Mouse (Mus musculus): ENCODE results near the gene Tmem179b. TPM values are rescaled to one million over a fixed set of nuclear protein-coding genes. Genes with fewer than 3 reads are reported as not detected.

The Tmem179b gene
- total RNA-seq (2021) = 10 to 100 TPM; 13.6 to 14.1 TPM
- long read RNA-seq, experiment 1, transcript Tmem179b-201 (5 exons, 818 nt) = major isoform, 5 of 10 reads
- long read RNA-seq, experiment 1, partial matches to known transcripts = 1 of 10 reads
- long read RNA-seq, experiment 1, other reads (novel, unspliced or antisense) = 2 of 10 reads
- long read RNA-seq, experiment 2, transcript Tmem179b-201 (5 exons, 818 nt) = major isoform, 6 of 10 reads
- long read RNA-seq, experiment 2, partial matches to known transcripts = 0 of 10 reads
- long read RNA-seq, experiment 2, other reads (novel, unspliced or antisense) = 2 of 10 reads

DNA sequence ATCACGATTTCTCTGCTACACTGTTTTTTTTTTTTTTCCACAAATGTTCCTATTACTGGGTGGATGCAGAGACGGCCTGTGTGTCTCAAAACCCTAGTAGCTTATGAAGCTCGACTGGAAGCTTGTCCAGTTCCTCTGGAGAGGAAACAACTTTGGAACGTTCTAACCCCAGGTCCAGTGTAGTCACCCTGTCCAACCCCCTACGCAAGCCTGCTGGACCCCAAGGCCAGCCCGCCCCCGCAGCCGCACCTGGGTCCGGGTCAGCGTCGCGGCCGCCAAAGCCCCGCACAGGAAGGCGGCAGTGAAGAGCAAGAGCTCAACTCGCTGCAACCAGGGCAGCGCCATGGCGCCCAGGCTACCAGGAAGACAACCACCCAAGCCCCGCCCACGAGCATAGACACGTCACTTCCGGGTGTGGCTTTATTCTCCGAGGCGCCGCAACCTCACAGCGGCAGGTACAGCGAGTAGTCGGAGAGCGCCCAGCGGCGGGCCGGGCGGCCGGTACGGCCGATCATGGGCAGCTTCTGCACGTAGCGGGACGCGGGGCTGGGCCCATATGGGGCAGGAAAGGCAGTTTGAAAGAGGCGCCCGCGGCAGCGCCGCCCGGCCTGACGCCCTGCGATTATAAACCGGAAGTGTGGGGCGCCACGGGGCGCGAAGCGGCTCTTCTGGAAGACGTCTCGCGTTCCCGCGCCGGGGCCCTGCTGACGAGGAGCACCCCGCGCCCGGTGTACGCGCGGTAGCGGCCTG, at the start of gene Tmem179b:
Gene Tmem179b, minus strand, starts transcription at position 382 of the 750 bp plus-strand sequence.
- peak; percentile 96 for DNase-seq

DNA sequence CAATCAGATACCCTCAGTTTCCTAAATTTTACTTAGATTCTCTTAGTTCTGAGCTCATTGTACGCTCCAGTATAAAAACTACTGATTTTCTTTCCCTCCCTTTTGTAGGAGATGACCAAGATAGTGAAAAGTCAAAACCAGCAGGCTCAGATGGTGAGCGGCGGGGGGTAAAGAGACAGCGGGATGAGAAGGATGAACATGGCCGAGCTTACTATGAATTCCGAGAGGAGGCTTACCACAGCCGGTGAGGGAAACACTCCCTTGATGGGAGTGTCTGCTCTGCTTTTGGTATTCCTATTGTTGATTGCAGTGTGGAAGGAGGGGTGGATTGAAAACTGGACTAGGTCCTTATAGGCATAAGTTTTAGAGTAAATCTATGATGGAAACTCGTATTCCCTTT, 48.4 kb upstream of the Tmem179b start:
- no peak for DNase-seq

DNA sequence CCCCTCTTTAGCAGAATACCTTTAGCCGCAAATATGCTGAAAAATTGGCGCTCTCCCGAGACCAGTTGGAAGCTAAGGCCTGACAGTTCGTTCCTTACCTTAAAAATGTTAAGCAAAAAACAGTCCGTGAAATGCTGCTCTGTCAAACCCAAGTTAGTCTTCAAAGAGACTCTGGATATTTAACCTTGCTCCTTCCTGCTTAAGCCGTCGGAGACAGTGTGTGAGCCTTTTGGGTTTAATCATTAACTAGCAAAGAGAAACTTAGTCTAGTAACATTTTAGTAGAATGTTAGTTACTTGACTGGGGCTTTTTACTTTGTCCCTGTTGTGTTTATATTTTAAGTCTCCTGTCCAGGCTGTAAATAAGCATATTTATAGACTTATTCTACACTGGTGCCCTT, 46.9 kb upstream of the Tmem179b start:
- DNase-seq = no peak

DNA sequence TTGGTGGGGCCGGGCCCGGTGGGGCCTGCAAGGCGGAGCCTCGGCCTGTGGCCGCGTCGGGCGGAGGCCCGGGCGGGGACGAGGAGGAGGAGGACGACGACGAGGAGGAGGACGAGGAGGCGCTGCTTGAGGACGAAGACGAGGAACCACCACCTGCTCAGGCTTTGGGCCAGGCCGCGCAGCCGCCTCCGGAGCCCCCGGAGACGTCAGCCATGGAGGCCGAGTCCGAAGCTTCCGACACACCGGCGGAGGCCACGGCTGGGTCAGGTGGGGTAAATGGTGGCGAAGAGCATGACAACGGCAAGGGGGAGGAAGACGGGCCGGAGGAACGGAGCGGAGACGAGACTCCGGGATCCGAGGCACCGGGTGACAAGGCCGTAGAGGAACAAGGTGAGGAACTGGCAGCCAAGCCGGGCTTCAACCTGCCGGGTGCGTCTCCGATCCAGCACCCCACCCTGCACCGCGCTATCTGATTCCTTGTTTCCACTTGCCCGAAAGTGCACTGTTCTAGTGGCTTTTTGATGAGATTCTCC, 46.2 kb upstream of the Tmem179b start:
- no peak for DNase-seq

DNA sequence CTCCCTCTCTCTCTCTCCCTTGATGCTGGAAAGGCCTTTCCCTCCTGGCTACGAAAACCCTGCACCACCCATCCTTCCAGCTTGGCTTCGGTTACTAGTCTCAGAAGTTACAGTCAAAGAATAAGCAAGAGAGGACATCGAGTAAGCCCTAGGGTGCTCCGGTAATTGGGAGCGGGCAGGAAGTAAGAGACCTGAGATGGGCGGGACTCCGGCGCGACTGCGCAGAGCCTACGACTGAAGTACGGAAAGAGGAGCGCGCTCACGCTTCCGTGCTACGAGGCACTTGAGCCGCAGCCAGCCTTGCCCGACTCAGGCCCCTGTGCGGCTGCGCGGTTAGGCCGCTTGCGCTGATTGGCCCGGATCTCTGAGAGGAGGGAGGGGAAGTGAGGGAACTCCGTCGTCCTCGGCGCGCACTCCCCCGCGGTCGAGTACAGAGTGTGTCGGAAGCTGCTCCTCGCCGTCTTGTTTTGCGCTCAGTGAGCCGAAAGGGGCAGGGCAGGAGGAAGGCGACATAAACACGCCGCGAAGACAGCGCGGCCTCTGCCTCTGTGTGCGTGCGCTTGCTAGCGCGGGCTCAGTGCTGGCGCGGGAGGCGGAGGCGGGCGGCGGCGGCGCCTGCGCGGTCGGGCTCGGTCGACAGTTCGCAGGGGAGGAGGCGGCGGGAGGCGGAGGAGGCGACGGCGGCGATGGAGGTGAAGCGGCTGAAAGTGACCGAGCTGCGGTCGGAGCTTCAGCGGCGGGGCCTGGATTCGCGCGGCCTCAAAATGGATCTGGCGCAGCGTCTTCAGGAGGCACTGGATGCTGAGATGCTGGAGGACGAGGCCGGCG, 45.5 kb upstream of the Tmem179b start, which contains the start of gene Hnrnpul2:
Gene Hnrnpul2, plus strand, starts transcription at position 415 of the 828 bp plus-strand sequence.
- peak; percentile 99 for DNase-seq

DNA sequence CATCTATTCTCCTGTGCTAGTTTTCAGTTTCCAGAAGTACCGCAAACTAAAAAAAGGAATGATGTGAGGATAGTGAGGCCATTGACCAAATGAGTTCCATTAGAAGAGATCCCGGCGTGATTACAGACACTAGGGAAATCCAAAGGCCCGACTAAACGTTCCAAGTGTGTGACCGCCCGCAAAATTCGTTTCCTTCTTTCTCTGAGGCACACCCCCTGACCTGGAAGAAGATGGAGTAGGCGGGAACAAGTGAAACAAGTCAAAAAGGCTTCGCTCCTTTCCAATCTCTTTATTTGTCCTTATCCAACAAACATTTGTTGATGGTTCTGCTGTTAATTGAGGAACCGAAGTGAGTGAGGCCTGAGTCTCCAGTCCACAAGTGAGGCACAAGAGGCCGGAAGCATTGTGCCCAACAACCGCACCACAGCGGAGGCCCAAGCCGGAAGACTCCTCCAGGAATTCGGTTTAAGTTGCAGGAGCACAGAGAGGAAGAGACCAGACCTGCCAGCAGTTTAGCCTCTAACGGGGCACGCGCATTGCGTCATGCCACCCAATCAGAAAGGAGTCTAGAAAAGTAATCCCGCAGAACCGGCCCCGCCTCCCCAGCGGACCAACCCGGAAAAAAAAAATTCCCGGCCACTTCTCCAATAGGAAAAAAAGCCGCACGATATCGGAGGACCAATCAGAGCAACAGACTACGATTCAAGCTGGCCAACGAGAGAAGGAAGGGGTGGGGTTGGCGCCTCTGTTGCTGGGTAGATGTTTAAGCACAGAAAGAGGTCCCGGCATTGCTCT, 44.7 kb upstream of the Tmem179b start, which contains the start of gene Ttc9c:
Gene Ttc9c, minus strand, starts transcription at position 533 of the 795 bp plus-strand sequence.
- peak; percentile 88 for DNase-seq

DNA sequence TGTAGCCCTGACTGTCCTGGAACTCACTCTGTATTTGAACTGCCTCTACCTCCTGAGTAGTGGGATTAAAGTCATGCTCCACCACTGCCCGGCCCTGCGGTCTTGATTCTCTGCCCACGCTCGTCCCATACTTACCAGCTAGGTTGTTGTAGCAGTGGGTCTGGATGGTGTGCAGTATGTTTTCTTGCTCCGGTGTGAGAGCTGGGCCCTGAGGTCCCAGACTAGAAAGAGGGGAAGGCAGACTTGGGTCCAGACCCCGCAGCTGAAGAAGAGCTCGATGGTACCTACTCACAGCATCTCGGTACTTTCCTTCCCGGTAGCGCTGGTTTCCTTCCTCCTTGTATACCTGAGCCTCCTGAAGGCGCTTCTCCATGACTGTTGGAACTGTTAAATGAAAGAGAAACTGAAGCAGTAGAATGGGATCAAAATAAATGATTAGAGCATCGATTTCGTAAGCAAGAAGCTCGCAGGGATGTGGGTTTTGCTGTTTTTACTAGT, 44.1 kb upstream of the Tmem179b start:
- no peak for DNase-seq

DNA sequence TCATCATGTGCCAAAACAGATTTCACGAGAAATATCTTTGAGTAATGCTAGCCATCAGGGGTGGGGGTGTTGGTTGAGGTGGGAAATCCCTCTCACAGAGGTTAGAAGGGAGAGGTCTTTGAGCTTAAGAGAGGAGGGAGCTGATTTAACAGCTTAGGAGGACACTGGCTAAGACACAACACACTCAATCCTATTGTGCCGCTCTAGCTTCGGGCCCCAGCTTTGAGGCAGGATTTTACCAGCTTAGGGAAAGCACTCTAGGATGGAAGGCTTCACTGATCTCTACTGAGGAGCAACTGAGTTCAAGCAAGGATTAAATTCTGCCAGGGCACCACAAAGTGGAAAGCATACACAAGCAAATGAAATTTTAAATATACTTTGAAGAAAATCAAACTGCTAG, 42.7 kb upstream of the Tmem179b start:
- DNase-seq = no peak

DNA sequence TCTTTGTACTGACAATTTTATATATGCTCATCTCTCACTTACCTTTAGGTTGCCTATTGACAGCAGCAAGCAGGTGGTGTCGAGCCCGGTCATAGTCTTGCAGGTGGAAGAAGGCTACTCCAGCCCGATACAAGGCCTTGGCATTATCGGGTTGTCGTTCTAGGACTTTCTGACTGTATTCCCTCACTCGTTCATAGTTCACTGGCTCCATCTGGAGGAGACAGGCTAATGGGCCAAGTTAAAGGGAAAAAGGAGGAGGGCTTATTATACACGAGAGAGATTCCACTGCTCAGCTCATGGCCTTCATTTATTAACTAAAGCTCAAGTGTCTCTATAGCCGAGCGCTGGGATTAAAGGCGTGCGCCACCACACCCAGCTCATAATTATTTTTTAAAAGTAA, 41.5 kb upstream of the Tmem179b start:
- DNase-seq = no peak

DNA sequence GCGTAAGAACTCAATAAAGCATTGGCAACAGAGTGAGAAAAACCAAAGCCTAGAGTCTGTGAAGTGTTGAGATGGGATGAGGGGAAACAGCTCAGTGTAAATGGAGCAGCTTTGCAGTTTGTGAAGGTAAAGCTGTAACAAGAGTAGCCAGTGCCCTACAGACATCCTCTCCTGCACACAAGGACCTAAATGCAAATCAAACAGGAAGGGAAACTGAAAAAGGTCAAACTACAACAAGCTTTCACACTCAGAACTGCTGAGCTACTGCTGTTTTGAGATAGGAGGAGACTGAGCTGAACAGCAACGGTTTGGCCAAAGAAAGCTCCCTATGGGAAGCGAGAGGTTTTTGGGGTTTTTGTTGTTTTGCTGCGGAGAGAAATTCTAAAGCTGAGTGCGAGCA, 32.5 kb upstream of the Tmem179b start:
- no peak for DNase-seq

DNA sequence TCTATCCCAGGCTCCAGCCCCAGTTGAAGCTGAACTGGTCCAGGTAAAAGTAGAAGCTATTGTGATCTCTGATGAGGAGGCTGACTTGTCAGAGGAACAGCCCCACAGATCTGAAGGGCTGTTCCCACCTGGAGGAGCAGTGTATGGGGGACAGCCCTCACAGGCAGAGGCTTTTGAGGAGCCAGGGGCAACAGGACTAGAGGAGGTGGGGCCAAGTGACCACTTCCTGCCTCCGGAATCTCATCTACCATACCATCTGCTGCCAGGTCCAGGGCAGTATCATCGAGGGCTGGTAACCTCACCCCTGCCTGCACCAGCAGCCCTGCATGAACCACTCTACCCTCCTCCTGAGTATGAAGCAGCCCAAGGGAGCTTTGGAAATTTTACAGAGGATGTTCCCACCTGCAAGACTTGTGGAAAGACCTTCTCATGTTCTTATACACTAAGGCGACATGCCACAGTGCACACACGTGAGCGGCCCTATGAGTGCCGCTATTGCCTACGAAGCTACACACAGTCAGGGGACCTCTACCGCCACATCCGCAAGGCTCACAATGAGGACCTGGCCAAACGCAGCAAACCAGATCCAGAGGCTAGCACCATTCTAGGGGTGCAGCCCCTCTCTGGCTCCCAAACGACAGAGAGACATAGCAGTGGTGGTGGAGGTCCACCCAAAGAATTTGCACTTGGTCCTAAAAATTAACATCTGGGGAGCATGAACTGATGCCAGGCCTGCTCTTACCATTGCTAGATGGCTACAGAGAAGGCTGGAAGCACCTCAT, 29.8 kb upstream of the Tmem179b start:
- DNase-seq = no peak

DNA sequence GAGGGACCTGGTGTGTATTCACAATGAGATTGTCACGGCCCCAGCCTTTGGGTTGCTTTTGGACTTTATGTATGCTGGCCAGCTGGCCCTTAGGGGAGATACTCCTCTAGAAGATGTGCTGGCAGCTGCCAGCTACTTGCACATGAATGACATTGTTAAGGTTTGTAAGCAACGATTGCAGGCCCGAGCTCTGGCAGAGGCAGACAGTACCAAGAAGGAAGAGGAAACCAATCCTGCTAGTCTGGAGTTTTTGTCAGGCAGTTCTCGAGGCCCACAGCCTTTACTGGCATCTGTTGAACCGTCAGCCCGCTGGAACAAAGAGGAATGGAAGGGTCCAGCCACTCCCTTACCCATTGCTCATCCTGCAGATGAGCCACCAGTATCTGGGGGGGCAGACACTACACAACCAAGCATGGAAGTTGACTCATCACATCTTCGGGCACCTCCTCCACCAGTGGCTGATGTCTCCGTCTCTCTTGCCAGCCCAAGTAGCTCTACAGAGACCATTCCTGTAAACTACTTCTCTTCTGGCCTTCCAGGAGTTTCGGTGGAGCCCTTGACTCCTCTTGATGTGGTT, 29.0 kb upstream of the Tmem179b start:
- no peak for DNase-seq

DNA sequence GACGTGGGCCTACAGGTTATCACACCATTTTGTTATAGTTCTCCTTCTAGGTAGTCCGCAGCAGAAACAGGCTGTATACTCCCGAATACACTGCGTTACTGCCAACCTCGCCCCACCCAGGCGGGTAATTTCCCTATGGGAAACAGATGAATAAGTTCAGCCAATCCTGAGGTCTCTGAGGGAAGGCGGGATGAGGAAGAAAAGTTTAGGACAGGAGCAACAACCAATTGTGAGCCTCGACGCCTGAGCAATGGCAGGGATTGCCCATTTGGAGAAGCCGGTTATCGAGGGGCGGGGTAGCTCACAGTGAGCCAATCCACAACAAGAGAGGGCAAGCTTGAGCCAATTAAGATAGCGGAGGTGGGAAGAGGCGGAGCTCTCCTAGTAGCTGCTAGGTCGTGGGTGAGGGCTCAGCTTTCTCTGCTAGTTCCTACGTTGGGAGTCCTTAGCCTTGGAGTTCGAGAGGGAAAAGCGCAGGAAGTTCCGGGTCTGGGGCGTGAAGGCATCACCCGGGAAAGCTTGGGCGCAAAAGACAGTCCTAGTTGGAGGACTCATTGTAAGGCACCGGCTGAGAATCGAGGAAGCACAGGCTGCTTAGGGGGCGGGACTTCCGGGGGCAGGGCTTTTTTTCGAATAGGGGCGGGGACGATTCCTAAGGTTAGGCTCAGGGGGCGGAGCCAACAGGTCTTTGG, 28.0 kb upstream of the Tmem179b start, which contains the start of gene Zbtb3:
Gene Zbtb3, plus strand, starts transcription at position 426 of the 692 bp plus-strand sequence.
- DNase-seq = peak; percentile 78

DNA sequence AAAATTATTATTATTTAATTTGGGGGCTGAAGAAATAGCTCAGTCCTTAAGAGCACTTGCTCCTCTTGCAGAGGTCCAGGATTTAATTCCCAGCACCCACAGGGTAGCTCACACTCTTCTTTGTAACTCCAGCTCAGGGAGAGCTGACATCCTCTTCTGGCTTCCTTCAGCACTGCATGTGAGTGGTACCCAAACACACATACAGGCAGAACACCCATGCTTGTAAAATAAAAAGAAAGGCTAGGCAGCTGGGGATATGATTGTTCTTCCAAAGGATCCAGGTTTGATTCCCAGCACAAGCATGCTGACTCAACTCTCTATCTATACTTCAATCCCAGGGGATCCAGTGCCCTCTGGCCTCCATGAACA, 24.7 kb upstream of the Tmem179b start:
- DNase-seq = no peak

DNA sequence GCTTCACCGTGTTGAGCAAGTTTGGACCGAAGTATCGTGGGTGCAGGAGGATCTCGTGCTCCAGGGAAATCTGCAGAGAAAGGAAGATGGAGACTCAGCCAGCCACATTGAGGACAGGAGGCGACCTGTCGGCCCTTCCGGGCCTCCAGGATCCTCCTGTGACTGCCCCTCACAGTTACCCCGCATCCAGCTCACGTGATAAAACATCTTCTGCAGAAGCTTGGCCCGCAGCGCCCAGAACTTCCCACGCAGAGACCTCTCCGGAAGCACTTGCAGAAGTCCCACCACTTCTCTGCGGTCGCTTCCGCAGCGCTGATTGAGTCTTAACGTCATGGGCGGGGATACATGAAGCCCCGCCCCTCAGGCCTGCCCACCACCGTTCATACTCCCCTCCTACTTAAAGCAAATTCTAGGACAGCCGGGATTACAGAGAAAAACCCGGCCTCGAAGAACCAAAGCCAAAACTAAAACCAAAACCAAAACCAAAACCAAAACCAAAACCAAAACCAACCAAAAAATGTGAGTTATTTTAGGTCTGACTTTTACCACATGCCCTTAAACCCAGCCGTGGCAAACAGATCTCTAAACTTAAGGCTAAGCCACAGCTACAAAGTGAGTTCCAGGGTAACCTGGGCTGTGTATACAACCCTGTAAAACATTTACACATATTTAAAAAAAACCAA, 24.1 kb upstream of the Tmem179b start, which contains the start of gene Polr2g:
Gene Polr2g, minus strand, starts transcription at position 314 of the 683 bp plus-strand sequence.
- DNase-seq = peak; percentile 85

DNA sequence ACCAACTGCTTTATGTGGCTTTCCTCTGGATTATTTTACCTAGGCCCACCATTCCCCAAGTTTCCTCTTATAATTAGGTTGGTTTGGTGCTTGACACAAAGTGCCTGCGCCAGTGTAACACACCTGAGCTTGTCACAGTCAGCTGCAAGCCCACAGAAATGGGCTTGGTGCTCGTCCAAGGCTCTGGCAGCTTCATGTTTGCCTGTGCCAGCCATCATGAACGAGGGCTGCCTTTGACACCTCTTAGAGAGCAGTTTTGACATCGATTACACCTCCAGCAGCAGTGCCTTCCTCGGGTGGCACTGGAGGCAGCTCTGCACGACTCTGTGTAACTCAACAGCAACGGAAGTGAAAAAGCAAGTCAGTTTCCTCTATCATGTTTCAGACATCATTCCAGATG, 15.9 kb upstream of the Tmem179b start:
- DNase-seq = no peak

DNA sequence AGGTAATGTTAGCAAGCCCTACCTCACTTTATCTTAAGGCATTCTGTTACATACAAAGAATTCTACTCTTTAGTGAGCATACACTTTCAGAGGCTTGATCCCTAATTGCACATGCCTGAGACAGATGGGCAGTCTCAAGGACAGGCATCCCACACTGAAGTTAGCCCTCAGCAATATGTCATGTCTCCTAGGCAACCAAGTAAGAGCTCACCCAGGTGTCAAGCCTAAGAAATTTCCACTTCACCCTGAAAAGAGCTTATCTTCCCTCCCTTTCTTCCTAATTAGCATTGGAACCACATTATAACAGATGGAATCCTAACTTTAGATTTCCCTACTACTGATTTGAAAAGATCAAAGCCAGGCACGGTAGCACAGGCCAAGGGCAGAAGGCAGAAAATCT, 14.9 kb upstream of the Tmem179b start:
- DNase-seq = no peak

DNA sequence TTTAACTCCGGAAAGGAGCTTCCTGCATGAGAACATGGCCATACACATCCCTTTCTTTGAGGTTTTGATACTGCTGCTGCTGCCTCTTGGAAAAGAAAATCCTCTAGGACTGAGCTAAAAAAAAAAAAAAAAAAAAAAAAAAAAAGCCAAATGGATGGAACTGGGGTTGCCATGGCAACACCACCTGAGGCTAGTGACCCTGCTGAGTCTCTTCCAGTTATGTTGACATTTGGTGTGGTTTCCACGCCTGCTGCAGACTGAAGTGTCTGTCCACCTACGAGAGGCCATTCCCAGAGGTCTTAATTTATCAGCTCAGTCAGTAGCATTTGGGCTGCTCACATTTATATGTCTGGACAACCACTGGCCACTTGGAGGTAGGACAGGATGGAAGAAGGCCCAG, 14.3 kb upstream of the Tmem179b start:
- no peak for DNase-seq

All from gastrocnemius, postnatal 10 days (tissue).